Mouse (Mus musculus) megakaryocyte progenitor cell, adult 5-6 weeks (primary cell): ENCODE data around the gene Pax6. TPM values are rescaled to one million over a fixed set of nuclear protein-coding genes. Genes with fewer than 3 reads are reported as not detected.
A peak's percentile ranks its signal among the peaks of the same experiment; 100 is the strongest.

Experiments
- ATAC-seq: replicated peaks from 2 replicates; pipeline ENCODE4 v1.8.0; 2016; ENCODE audit warnings: mild to moderate bottlenecking, moderate TSS enrichment, inconsistent platforms; ENCODE audit not compliant: poor library complexity
- total RNA-seq, 2 experiments: library from RNA; stranded (forward) in 1 of 2; stranded (reverse) in 1 of 2; fragments of 157-497, 149-512 nt in 1 of 2; fragments of 200-1000 nt in 1 of 2; gene quantifications; 2 replicates each; pipeline versions ENCODE4 v1.2.3 to v1.2.4; 2015 to 2017

Gene Pax6
- total RNA-seq, 2 experiments from 2014 or later = not detected

DNA sequence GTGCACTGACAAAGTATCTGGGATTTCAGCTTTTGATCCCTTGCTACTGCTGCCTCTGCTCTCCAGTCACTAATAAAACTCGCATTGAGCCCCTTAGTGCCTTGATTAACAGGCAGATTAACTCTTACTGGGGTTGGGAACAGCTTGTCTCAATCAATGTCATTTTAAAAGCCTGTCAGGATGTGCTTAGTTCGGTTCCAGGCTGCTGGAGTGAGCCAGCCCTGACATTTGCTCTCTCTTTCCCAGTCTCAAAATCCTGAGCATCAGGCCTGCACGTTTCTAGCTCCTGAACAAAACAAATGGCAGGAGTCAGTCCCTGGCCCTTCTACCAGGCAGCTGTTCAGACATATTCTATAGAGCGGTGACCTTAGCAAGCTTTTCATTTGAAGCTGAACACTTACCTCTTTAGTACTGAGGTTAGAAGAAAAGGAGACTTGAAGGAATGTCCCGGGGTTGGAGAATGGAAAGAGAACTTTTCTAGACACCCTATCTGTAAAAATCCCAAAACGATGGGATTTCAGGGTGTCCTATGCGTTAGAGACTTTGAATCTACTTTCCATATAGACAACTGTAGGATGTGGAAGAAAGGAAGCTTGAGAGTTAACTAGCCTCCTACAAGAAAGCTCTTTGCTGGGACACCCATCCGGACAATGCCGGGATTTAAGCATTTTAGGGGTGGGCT lies 2.6 kb downstream of the Pax6 start:
- ATAC-seq = no peak

GRCm38 (mm10) chr2:105671798-105672595 lies 3.3 kb downstream of the Pax6 start:
- no peak for ATAC-seq

DNA sequence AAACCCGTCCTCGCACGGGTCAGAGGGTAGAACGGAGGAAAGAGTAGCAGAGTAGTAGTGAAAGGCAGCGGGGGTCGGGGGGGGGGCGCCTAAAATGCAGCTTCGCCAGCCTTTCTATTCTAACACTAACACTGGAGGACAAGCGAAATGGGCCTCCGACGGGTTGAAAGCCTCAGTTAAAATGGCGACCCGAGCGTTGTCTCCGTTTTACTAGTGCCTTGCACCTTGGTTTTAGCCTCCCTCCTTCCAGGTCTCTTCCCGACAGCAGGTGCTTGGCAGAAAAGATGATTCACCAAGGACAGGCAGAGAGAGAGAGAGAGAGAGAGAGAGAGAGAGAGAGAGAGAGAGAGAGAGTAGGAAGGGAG lies 3.9 kb downstream of the Pax6 start:
- no peak for ATAC-seq

DNA sequence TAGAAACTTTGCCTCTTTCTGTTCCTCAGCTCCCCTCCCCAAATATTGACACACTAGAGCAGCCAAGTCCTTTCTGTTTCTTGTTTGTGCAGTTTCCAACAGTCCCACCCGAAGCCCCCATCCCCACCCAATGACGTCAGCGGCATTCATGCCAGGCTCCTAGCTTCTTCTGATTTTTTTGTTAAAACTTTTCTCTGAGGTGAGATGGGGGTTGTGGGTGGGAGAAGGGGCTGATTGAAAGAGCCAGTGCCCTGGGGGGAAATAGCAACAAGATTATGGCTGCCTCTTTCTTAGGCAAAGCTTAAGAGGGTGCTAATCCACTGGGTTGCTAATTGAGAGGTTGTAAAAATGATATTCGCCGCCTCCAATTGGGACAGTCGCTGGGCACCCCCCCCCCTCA lies 4.4 kb downstream of the Pax6 start:
- no peak for ATAC-seq

DNA sequence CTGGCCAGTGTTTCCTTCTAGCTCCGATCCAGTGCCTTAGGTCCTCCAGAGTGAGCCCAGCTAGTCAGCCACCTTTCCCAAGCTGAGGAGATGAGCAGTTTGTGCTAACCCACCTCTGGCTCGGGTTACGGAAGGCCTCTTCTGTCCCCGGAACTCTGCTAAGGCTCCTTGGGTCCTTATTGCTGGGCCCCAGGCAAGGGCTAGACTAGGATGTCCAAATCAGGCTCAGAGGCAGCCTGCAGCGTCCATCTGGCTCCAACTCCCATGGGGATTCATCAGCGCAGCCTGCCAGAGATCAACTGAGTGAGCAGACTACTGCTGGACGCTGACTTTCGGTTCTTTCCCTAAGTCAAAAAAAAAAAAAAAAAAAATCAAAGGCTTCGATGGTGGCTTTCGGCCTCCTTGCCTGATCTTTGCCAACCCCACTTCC lies 4.9 kb downstream of the Pax6 start:
- ATAC-seq = no peak

DNA sequence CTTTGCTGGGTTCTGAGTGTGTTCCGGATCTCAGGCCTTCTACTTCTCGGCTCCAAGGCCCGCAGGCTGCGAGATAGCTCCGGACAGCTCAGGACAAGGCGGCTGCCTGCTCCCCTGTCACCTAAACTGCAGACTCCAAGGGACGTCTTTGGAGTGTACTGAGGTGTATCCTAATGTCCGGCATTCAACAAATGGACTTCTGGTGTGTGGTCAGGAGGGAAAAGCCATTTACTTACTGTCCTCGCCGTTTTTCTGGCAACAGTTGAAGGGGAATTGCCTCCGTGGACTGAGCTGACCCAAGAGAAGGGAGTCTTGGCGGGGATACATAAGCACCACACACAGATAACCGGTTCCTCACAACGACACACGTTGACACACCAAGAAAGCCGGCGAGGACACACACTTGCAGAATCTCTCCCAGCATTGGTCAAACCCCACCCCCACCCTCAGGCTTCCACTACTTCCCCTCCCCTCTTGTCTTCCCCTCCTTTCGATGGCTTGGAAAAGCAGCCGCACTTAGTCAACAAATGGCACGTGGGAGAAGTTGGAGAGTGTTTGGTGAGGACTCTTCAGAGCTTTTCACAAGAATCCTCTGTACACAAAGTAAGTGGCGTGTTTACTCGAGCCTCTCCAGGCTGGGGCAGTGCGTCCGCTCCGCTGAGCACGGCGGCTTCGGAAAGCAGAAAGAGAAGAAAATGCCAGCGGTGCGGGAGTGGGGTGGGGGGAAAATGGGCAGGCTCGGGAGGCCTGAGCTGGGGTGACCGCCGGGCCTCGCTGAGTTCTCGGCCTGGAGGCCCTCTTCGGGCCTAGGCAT lies 5.6 kb downstream of the Pax6 start:
- no peak for ATAC-seq

- ATAC-seq = peak; percentile 71
These were observed 6.4 kb downstream of the Pax6 start for GRCm38 (mm10) chr2:105674875-105675729.

GRCm38 (mm10) chr2:105675730-105676079 lies 7.0 kb downstream of the Pax6 start:
- no peak for ATAC-seq

GRCm38 (mm10) chr2:105676080-105676908 lies 7.6 kb downstream of the Pax6 start:
- no peak for ATAC-seq

- no peak for ATAC-seq
These were observed 8.3 kb downstream of the Pax6 start for GRCm38 (mm10) chr2:105676909-105677433.

GRCm38 (mm10) chr2:105677434-105678105 lies 8.9 kb downstream of the Pax6 start:
- no peak for ATAC-seq

DNA sequence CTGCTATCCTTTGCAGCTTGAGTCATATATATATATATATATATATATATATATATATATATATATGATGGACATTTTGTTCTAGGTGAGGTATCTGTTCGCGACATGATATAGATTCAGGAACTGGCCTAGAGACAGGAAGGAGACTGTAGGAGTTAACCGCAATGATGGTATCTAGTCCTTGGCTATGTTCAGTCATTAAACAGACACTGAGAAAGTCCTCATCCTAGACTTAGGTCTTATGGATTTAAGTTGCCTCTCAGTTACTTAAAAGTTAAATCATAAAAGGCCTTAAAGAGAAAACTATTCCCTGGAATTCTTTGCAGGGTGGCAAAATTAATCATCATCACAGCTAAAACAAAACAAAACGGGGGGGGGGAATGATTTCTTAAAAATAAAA lies 9.6 kb downstream of the Pax6 start:
- ATAC-seq = no peak

- no peak for ATAC-seq
These were observed 10.2 kb downstream of the Pax6 start for GRCm38 (mm10) chr2:105678880-105679321.

GRCm38 (mm10) chr2:105679331-105679730 lies 10.6 kb downstream of the Pax6 start:
- ATAC-seq = no peak

GRCm38 (mm10) chr2:105680146-105680998 lies 11.7 kb downstream of the Pax6 start:
- ATAC-seq = no peak

GRCm38 (mm10) chr2:105680999-105681710 lies 12.5 kb downstream of the Pax6 start:
- ATAC-seq = no peak

GRCm38 (mm10) chr2:105682011-105682501 lies 13.4 kb downstream of the Pax6 start:
- 0 out of 2 replicates have a peak, but pooled peaks have one; percentile 18 for ATAC-seq
